Mouse (Mus musculus) adrenal gland, postnatal 10 days (tissue): ENCODE data around the gene Cd2. TPM values are rescaled to one million over a fixed set of nuclear protein-coding genes. Genes with fewer than 3 reads are reported as not detected.

Source experiments
- DNase-seq: peaks from one replicate; pipeline ENCODE4 v3.0.0; 2021; ENCODE audit warnings: mixed read lengths
- total RNA-seq, 2 experiments: library from RNA; stranded (reverse); gene quantifications; 2 replicates each; pipeline ENCODE4 v1.2.3; 2021

Cd2 gene
- total RNA-seq, 2 experiments from 2014 or later = 4.7 to 5.4 TPM

DNA sequence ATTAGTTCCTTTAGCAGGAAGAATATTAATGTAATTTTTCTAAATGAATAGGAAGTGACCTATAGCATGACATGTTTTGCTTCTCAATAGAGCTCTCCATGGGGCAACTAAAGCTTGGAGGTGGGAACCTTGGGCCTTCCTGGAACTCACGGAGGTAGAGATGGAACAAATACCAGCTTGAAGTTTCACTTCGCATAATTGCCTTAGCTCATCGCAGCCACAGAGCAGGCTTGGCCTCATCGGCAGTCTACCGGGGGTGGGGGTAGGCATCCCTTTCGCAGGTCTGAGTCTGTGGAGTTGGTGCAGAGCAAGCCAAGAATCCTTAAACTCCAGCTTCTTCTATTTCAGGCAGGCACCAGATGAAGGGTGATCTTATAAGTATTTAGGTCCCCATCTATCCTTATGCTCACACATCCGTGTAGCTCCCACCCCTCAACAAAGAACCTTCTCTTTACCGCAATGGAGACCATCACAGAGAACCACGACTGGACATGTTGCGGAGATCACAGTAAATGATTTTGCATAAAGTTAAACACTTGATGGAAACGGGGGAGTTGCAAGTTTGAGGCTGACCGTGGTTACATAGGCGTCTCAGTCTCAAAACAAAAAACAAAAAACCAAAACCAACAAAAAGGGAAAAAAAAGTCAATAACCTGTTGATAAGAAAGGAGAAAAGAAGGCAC, 58.7 kb downstream of the Cd2 start:
- no peak for DNase-seq

DNA sequence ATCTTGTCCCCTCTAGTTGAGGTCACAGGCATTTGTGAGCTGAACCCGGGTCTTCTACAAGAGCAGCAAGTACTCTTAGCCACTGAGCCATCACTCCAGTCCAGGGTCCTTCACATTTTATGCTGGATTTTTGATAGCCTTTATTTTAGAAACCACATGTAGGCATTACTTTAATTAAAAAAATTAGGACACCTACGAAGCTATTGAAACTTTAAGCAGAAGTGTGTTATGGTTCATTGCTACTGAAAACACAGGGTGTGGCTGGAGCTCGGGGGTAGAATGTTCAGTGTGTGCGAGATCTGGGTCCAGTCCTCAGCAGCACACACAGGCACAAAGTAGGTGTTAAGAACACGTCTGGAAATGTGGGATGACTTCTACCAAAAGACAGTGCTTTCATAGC, 59.7 kb downstream of the Cd2 start:
- no peak for DNase-seq

Other genes starting within 250 kb of the Cd2 start
- 10 to 100 TPM; 35.7 to 35.8 TPM for gene Ptgfrn, start 177.7 kb downstream of the Cd2 start, total RNA-seq
- gene Igsf3, start 89.1 kb upstream of the Cd2 start, total RNA-seq = 10 to 100 TPM in 1 of 2 experiments, 1 to 10 TPM in 1; 8.1 to 10.1 TPM